Mouse (Mus musculus) liver, postnatal 0 days (tissue): Measurements from ENCODE around the gene Rwdd2b. TPM values are rescaled to one million over a fixed set of nuclear protein-coding genes. Genes with fewer than 3 reads are reported as not detected.

ENCODE experiments used
- ATAC-seq: fragments of 200-750 bp; cut with Nextera tagmentation; 2 replicates; pipeline ENCODE4 v1.8.0; 2017; ENCODE audit warnings: mild to moderate bottlenecking, moderate library complexity
- DNase-seq: peaks from one replicate; pipeline ENCODE4 v3.0.0-alpha.2; 2016
- H3K27ac ChIP-seq: fragments of 300-500 bp; sonication (generic); 2 replicates; pipeline ENCODE4 v1.5.1; 2014; ENCODE audit warnings: antibody characterized with exemption, moderate library complexity, mild to moderate bottlenecking, low read depth
- H3K27me3 ChIP-seq: fragments of 300-500 bp; sonication (generic); 2 replicates; pipeline ENCODE4 v1.6.1; 2014; ENCODE audit warnings: low read length, control low read depth, mixed read lengths; ENCODE audit not compliant: insufficient read depth
- H3K36me3 ChIP-seq: fragments of 300-500 bp; sonication (generic); replicated peaks from 2 replicates; pipeline ENCODE4 v1.6.1; 2014; ENCODE audit warnings: mild to moderate bottlenecking, control low read depth, low read length, moderate library complexity, mixed read lengths; ENCODE audit not compliant: insufficient read depth
- H3K4me1 ChIP-seq: fragments of 300-500 bp; sonication (generic); 2 replicates; pipeline ENCODE4 v1.6.1; 2014; ENCODE audit warnings: antibody characterized with exemption, mild to moderate bottlenecking, control low read depth; ENCODE audit not compliant: insufficient read depth
- H3K4me2 ChIP-seq: fragments of 300-500 bp; sonication (generic); 2 replicates; pipeline ENCODE4 v1.6.1; 2014; ENCODE audit warnings: low read depth, mild to moderate bottlenecking, low read length, moderate library complexity, mixed read lengths
- H3K4me3 ChIP-seq: fragments of 300-500 bp; sonication (generic); 2 replicates; pipeline ENCODE4 v1.5.1; 2014; ENCODE audit warnings: low read depth, low read length
- H3K9ac ChIP-seq: fragments of 300-500 bp; sonication (generic); replicated peaks from 2 replicates; pipeline ENCODE4 v1.6.1; 2014; ENCODE audit warnings: mild to moderate bottlenecking, moderate library complexity
- H3K9me3 ChIP-seq: fragments of 300-500 bp; sonication (generic); 2 replicates; pipeline ENCODE4 v1.6.1; 2016; ENCODE audit warnings: mild to moderate bottlenecking, control low read depth, low read length, mixed read lengths
- CTCF ChIP-seq: sonication (generic); IDR thresholded peaks from 2 replicates; pipeline ENCODE4 v1.5.1; 2016; ENCODE audit warnings: antibody characterized with exemption, low read depth
- EP300 ChIP-seq: IDR thresholded peaks from 2 replicates; pipeline ENCODE4 v1.6.1; 2016; ENCODE audit warnings: antibody characterized with exemption, low read depth, mild to moderate bottlenecking
- WGBS: fragments of 180-500 bp; shearing (Covaris S2); extraction: QIAGEN DNeasy Blood & Tissue Kit; methylation state at CpG from one replicate; pipeline ENCODE4 v1.1.7; 2014; ENCODE audit not compliant: insufficient replicate concordance; 5-methylcytosine and 5-hydroxymethylcytosine counted together
- polyA plus RNA-seq: library from polyadenylated mRNA; unstranded; fragments of >200 nt; fragmentation: Nextera tagmentation; extraction: Ambion mirVana; gene quantifications from 2 replicates; pipeline ENCODE4 v1.2.1, GENCODE M21; 2015

Rwdd2b gene
- polyA plus RNA-seq, 1 experiment from 2014 or later = 4.6 TPM

DNA sequence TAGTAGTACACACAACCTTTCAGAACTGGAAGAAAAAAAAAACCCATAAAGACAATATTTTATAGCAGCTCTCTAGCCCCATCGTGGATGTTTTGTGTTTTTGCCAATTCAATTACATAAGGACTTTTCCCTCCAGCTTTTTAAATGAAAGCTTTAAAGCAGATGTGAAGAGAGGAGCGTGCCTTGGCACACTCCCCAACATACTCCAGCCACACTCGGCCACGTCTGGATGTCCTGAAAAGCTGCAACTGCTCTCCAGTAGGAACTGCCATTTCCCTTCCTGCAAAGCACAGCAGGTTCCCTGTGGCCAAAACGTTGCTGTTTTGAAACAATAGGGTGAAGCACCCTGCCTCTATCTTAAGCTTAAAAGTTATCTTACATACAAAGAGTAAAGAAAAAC lies 1.9 kb upstream of the Rwdd2b start:
- no peak overlapping the region for H3K27ac ChIP-seq
- no peaks in the 10 kb centered on the region for H3K9me3 ChIP-seq
- WGBS = 53% methylated on average over 5 of the region's 5 CpGs
- H3K36me3 ChIP-seq = no peaks in the 10 kb centered on the region; the same call in 1 of the 2 replicates
- no peak overlapping the region for H3K9ac ChIP-seq
- H3K4me1 ChIP-seq = peaks cover 17% of the 10 kb centered on the region
- H3K27me3 ChIP-seq = no peaks in the 10 kb centered on the region
- no peak for DNase-seq
- H3K4me3 ChIP-seq = no peak overlapping the region
- ATAC-seq = no peak
- no peak overlapping the region for H3K4me2 ChIP-seq
- TF ChIP-seq EP300 (no peak), CTCF (no peak)

DNA sequence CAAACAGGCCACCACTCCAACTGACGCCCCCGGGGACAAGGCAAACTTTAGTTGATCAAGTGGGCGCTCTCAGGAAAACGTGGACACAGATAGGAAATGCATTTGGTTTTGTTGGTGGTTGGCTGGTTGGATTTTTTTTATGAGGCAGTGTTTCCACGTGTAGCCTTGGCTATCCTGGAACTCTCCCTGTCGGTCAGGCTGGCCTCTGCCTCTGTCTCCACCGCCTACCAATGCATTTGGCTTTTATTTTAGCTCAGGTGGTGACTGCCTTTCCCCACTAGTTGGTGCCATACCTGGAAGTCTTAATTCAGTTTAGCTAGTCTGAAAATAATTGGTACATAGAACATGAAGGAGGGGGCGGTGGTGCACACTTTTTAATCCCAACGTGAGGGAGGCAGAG lies 716 bp upstream of the Rwdd2b start:
- TF ChIP-seq CTCF (peak; percentile 62), EP300 (no peak)
- H3K36me3 ChIP-seq = no peaks in the 10 kb centered on the region; the same call in 1 of the 2 replicates
- no peaks in the 10 kb centered on the region for H3K27me3 ChIP-seq
- H3K9ac ChIP-seq = peak overlapping the region; percentile 86
- WGBS = 5% methylated on average over 9 of the region's 9 CpGs
- peak overlapping the region; percentile 91 for H3K4me2 ChIP-seq
- ATAC-seq (peak; percentile 37), DNase-seq (peak; percentile 31)
- H3K4me3 ChIP-seq = peak overlapping the region; percentile 95
- H3K9me3 ChIP-seq = no peaks in the 10 kb centered on the region
- peaks cover 17% of the 10 kb centered on the region for H3K4me1 ChIP-seq
- H3K27ac ChIP-seq = peak overlapping the region; percentile 95

DNA sequence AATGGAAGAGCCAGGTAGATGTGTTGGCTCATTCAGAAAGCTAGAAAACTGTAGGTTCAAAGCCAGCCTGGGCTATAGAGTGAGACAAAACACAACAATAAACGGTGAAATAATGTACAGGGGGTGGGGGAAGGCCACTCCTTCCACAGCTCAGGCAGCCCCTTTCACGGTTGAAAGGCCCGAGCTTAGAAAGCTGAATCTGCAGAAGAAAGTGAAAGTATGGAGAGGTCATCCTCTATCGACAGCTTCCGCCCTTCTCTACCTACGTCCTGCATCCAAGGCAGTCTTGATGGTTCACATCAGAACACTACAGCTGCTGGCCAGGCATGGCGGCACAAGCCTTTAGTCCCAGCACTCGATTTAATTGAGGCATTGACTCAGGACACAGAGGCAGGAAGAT lies 1.7 kb downstream of the Rwdd2b start:
- 86% methylated on average over 8 of the region's 8 CpGs for WGBS

DNA sequence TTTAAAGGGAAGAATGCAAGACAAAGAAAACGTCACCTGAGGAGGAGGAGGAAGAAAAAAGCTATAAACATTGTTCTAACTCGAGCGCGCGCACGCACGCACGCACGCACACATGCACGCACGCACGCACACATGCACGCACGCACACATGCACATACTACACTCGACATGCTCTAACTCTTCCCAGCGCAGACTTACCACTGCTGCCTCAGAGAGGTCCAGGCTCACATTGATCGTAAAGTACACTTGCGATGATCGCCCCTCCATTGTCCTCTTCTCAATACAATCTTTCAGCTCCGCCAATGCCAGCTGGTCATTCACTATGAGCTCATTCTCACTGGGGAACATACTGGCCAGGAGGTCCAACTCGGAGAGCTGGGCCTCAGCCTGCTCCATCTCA lies 3.3 kb downstream of the Rwdd2b start:
- TF ChIP-seq EP300 (no peak), CTCF (no peak)
- H3K27me3 ChIP-seq = no peaks in the 10 kb centered on the region
- no peak for ATAC-seq
- H3K4me3 ChIP-seq = no peak overlapping the region
- H3K4me1 ChIP-seq = peaks cover 17% of the 10 kb centered on the region
- WGBS = 91% methylated on average over 21 of the region's 21 CpGs
- no peak for DNase-seq
- no peak overlapping the region for H3K4me2 ChIP-seq
- no peak overlapping the region for H3K27ac ChIP-seq
- H3K9ac ChIP-seq = no peak overlapping the region
- no peaks in the 10 kb centered on the region; the same call in 1 of the 2 replicates for H3K36me3 ChIP-seq
- no peaks in the 10 kb centered on the region for H3K9me3 ChIP-seq

More for the DNA sequence above, 1.7 kb downstream of the Rwdd2b start:
- Histone ChIP-seq H3K9ac (no peak overlapping the region), H3K4me2 (no peak overlapping the region), H3K9me3 (no peaks in the 10 kb centered on the region), H3K36me3 (no peaks in the 10 kb centered on the region; the same call in 1 of the 2 replicates), H3K4me3 (no peak overlapping the region), H3K4me1 (peaks cover 17% of the 10 kb centered on the region), H3K27ac (no peak overlapping the region), H3K27me3 (no peaks in the 10 kb centered on the region)
- no peak for ATAC-seq
- no peak for DNase-seq
- TF ChIP-seq EP300 = no peak
- no peak for TF ChIP-seq CTCF

DNA sequence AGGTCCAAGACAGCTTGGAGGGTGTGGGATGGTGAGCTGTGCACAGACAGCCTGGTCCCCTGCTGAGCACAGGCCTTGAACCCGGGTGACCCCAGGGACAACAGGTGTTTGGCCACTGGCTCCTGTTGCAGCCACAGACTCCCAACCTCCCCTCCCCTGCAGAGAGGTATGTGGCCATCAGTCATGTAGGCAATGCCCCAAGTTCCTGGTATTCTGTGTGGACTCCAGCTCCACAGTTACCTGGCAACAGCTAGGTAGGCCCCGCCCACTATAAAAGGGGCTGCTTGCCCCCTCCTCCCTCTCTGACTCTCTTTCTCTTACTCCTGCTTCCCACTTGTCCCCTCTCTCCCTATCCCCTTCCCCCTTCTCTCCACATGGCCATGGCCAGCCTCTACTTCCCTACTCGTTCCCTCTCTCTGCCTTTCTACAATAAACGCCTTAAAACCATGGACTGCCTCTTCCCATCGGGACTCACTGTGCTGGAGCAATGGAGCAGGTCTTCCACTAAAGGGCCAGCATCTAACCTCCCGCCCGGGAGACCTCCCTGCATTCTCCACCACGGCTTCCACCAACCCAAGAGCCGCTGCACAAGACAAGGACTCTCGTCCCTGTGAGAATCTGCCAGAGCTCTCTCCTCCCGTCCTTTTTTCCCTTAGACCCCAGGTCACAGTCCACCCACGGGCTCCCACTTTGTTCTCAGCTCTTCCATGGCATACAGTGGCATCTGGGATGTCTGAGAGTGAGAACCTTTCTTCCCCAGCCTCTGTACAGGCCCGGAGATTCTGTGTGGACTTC lies 4.8 kb downstream of the Rwdd2b start:
- Histone ChIP-seq H3K9me3 (no peaks in the 10 kb centered on the region), H3K4me2 (no peak overlapping the region), H3K36me3 (no peaks in the 10 kb centered on the region; the same call in 1 of the 2 replicates), H3K4me3 (no peak overlapping the region), H3K9ac (no peak overlapping the region), H3K27ac (no peak overlapping the region), H3K27me3 (no peaks in the 10 kb centered on the region), H3K4me1 (peaks cover 13% of the 10 kb centered on the region)
- TF ChIP-seq EP300 (no peak), CTCF (no peak)
- 80% methylated on average over 13 of the region's 13 CpGs for WGBS
- ATAC-seq (no peak), DNase-seq (no peak)

DNA sequence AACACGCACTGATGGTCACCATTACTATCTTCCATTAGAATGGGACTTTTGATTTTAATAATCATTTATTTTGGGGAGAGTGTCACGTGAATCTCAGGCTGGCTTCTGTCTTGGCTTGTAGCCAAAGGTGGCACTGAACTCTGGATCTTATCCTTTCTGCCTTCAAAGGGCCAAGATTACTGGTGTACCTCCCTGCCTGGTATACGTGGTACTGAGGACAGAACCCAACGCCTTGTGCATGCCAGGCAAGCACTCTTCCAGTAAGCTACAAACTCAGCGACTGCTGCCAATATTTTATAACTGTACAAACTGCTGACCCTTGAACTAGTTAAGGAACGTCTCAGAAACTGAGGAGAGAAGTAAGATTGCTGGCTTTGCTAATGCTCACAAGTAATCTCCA lies 5.4 kb downstream of the Rwdd2b start:
- no peak for DNase-seq
- no peak overlapping the region for H3K4me3 ChIP-seq
- no peaks in the 10 kb centered on the region; the same call in 1 of the 2 replicates for H3K36me3 ChIP-seq
- TF ChIP-seq CTCF = no peak
- TF ChIP-seq EP300 = no peak
- H3K27me3 ChIP-seq = no peaks in the 10 kb centered on the region
- 73% methylated on average over 6 of the region's 6 CpGs for WGBS
- no peak for ATAC-seq
- no peak overlapping the region for H3K9ac ChIP-seq
- H3K4me2 ChIP-seq = no peak overlapping the region
- H3K9me3 ChIP-seq = no peaks in the 10 kb centered on the region
- peaks cover 13% of the 10 kb centered on the region for H3K4me1 ChIP-seq
- no peak overlapping the region for H3K27ac ChIP-seq
